Mouse (Mus musculus) sigmoid colon, adult 10 weeks (tissue): Measurements from ENCODE around the gene Tmem63b. TPM values are rescaled to one million over a fixed set of nuclear protein-coding genes. Genes with fewer than 3 reads are reported as not detected.

Experiments used
- polyA plus RNA-seq: library from polyadenylated mRNA; stranded (reverse); fragments of 350-450 nt; fragmentation: Illumina TruSeq; extraction: RNeasy Lipid Tissue Mini Kit (QIAGEN cat#74804); gene quantifications from one replicate; pipeline ENCODE4 v1.2.3, GENCODE M21; 2014; ENCODE audit warnings: low read depth, low replicate concordance

The Tmem63b gene
- 14.0 TPM for polyA plus RNA-seq

DNA sequence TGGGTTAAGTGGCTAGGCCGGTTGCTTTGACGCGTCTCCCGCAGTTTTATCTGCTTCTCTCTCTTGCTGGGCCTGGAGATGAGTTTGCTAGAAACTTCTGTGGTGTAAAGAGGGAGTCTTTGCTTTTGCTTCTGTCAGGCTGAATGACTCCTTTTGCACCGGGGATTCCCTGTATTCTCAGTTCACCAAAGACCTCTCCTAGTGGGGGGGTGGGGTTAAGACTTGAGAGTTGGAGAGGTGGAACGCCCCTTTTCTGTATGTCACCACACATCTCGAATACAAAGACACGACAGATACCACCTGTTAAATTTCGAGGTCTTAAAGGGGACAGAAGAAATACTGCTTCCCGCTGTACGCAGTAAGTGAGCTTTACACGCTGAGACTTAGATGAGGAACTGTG lies at the start of gene Tmem63b:
Gene Tmem63b (minus strand): TSS at position 190 of the 400 bp plus-strand sequence.

DNA sequence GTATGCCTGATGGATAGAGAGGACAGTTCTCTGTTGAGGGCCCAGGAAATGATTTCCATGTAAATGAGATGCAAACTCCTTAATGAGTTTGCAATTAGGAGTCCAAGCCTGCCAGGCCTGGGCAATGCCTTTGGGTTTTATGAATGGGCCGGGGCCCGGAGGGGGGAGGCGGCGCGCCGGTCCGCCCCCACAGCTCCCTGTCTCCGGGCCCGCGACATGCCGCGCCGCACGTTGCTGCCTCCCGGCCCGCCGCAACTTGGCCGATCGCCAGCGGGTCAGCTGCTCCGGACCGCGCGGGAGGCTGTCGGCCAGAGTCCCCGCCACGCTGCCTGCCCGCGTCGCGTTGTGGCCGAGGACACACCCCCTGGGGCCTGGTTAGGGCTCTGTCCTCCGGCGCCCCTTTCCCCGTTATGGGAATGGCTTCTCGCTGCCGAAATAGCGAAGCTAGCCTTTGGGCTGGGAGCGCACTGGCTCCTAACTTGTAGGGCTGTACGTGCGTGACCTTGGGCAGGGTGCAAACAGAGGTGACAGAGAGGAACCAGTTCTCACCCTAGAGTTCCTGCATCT lies 47.1 kb upstream of the Tmem63b start, which contains the start of gene 1600014C23Rik:
Gene 1600014C23Rik (minus strand): TSS at position 110 of the 567 bp plus-strand sequence.

DNA sequence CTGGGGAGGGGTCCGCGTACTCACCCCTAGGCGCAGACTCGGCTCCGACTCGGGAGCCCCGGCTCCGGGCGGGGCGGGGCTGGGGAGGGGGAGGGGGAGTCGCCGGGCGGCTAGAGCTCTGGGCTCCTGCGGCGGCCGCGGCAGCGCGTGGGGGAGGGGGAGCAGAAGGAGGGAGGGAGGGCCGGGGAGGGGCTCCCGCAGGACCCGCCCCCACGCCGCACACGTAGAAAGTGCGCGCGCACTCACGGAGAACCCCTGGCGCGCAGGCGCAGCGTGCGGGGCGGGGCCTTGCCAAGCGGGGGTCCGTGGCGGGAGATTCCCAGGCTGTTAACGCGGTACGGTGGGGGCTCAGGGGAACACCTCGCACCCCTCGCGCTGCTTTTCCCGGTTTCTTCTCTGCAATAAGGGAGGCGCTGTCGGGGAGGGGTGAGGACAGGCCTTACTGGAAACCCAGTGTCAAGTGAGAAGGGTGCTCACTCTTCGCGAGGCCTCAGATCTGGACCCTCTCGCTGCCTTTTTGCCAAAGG lies 549 bp downstream of the Tmem63b start, which contains the start of gene Mrpl14:
Gene Mrpl14 (plus strand): TSS at position 230 of the 527 bp plus-strand sequence.

DNA sequence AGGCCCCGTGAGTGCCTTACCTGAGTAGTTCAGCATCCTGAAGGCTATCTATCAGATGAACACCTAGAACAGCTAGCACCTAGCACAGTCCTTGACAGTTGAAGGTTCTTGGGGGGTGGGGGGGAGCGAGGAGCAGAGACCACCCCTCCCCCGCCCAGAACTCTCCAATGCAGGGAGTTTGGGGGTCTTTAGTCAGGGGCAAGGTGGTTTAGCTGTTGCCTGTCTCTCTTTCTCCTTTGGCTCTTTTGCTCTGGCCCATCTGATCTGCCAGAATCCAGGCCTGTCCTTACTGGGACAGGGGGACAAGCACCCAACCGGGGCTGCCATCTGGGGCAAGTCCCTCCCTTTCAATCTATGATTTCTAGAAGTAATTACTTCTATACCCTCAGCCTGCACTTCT lies 27.5 kb downstream of the Tmem63b start, which contains the start of gene Capn11:
Gene Capn11 (minus strand): TSS at position 101 of the 400 bp plus-strand sequence.

Other genes starting within 250 kb of the Tmem63b start
- not detected for gene Spats1, start 211.5 kb downstream of the Tmem63b start, polyA plus RNA-seq
- gene Aars2, start 180.1 kb downstream of the Tmem63b start, polyA plus RNA-seq = 0.47 TPM
- not detected for gene Tcte1, start 163.5 kb downstream of the Tmem63b start, polyA plus RNA-seq
- gene Tmem151b, start 137.2 kb downstream of the Tmem63b start, polyA plus RNA-seq = 0.09 TPM
- 1.4 TPM for gene Nfkbie, start 131.2 kb downstream of the Tmem63b start, polyA plus RNA-seq
- 4.6 TPM for gene Slc35b2, start 123.0 kb downstream of the Tmem63b start, polyA plus RNA-seq
- 1,214 TPM for gene Hsp90ab1, start 113.6 kb downstream of the Tmem63b start, polyA plus RNA-seq
- gene Slc29a1, start 87.3 kb downstream of the Tmem63b start, polyA plus RNA-seq = 3.8 TPM
- gene Mymx, start 84.8 kb downstream of the Tmem63b start, polyA plus RNA-seq = not detected
- gene Capn11, start 27.6 kb downstream of the Tmem63b start, polyA plus RNA-seq = 1.1 TPM
- gene Mrpl14, start 583 bp downstream of the Tmem63b start, polyA plus RNA-seq = not detected
- not detected for gene 1600014C23Rik, start 46.9 kb upstream of the Tmem63b start, polyA plus RNA-seq